Mouse (Mus musculus): ENCODE results near the gene Cox5b.

DNA sequence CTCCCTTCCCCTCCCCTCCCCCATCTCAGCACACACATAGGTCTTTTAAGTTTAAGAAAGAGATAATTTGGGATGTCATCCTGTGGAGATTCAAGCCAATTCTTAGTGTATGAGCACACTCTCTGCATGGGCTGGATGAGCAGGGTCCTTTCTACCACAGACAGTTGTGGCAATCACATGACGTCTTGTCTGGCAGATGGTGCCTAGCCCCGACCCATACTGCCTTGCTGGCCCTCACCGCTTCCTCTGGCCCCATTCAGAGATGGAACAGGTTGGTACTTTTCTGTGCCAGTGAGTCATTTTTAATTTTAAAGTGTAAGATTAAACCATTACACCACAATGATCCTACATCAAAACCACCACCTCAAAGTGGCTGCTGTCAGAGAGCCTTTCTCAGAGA lies 45.0 kb upstream of the Cox5b start:
- TF ChIP-seq CTCF (IDR thresholded peaks at IDR 0.05; ENCODE audit: extremely low read depth, insufficient read depth, low read length) = no peak
- no peak for TF ChIP-seq POLR2A (IDR thresholded peaks at IDR 0.05; ENCODE audit: extremely low read depth, insufficient read depth, low read length)

Measured in cortical plate, adult 2 months (tissue).